Mouse (Mus musculus): ENCODE data around the gene Atf6b. TPM values are rescaled to one million over a fixed set of nuclear protein-coding genes. Genes with fewer than 3 reads are reported as not detected.

The Atf6b gene
- total RNA-seq, 1 experiment: 55.7 TPM

GRCm38 (mm10) chr17:34662978-34663377 is 16.0 kb downstream of the Atf6b start:
- H3K36me3 ChIP-seq (ENCODE audit: control insufficient read depth, insufficient read depth, low read length, poor library complexity, severe bottlenecking): no peaks in the 10 kb centered on the region
- no peak overlapping the region for H3K4me3 ChIP-seq (ENCODE audit: insufficient read depth in 1 of 2, low read depth in 1 of 2, low read length in 2 of 2, poor library complexity in 1 of 2, severe bottlenecking in 1 of 2)
- peaks cover 0 to 9% of the 10 kb centered on the region in 2 experiments; a peak in 1 of 4 replicates for H3K4me1 ChIP-seq (ENCODE audit: control insufficient read depth in 2 of 2, insufficient read depth in 2 of 2, low read length in 2 of 2, poor library complexity in 1 of 2)
- no peak overlapping the region for H3K9ac ChIP-seq (ENCODE audit: insufficient read depth, low read depth, low read length, poor library complexity, severe bottlenecking)
- no peak for DNase-seq (ENCODE audit: low read depth, low spot score)
- no peak for TF ChIP-seq MAFK (IDR thresholded peaks at IDR 0.05; ENCODE audit: insufficient read depth, low read depth, low read length)
- TF ChIP-seq ZC3H11A (IDR thresholded peaks at IDR 0.05; ENCODE audit: borderline replicate concordance, low read depth, low read length): no peak
- in situ Hi-C loops (cut with MboI; ENCODE audit: low sequenced_read_pairs in 2 of 2, unreplicated experiment in 2 of 2): no loop called here
- H3K27ac ChIP-seq (ENCODE audit: insufficient read depth, low read depth, low read length, poor library complexity, severe bottlenecking): no peak overlapping the region
- no peaks in the 10 kb centered on the region for H3K9me3 ChIP-seq (ENCODE audit: control insufficient read depth, insufficient read depth, low read depth, low read length)

- in situ Hi-C loops (cut with MboI; ENCODE audit: low sequenced_read_pairs in 2 of 2, unreplicated experiment in 2 of 2): no loop called here
- TF ChIP-seq ZC3H11A (IDR thresholded peaks at IDR 0.05; ENCODE audit: borderline replicate concordance, low read depth, low read length) (no peak), ZNF384 (IDR thresholded peaks at IDR 0.05; ENCODE audit: low read depth, low read length) (no peak), MAFK (IDR thresholded peaks at IDR 0.05; ENCODE audit: insufficient read depth, low read depth, low read length) (no peak), HCFC1 (IDR thresholded peaks at IDR 0.05; ENCODE audit: borderline replicate concordance, insufficient read depth, low read length) (no peak), CHD2 (IDR thresholded peaks at IDR 0.05; ENCODE audit: low read depth, low read length) (no peak)
- no peak overlapping the region for H3K4me3 ChIP-seq (ENCODE audit: insufficient read depth in 1 of 2, low read depth in 1 of 2, low read length in 2 of 2, poor library complexity in 1 of 2, severe bottlenecking in 1 of 2)
- H3K9ac ChIP-seq (ENCODE audit: insufficient read depth, low read depth, low read length, poor library complexity, severe bottlenecking): no peak overlapping the region
- no peak overlapping the region for H3K27ac ChIP-seq (ENCODE audit: insufficient read depth, low read depth, low read length, poor library complexity, severe bottlenecking)
- no peaks in the 10 kb centered on the region for H3K36me3 ChIP-seq (ENCODE audit: control insufficient read depth, insufficient read depth, low read length, poor library complexity, severe bottlenecking)
- peaks cover 0 to 9% of the 10 kb centered on the region in 2 experiments; a peak in 1 of 4 replicates for H3K4me1 ChIP-seq (ENCODE audit: control insufficient read depth in 2 of 2, insufficient read depth in 2 of 2, low read length in 2 of 2, poor library complexity in 1 of 2)
- no peak for DNase-seq (ENCODE audit: low read depth, low spot score)
- no peaks in the 10 kb centered on the region for H3K9me3 ChIP-seq (ENCODE audit: control insufficient read depth, insufficient read depth, low read depth, low read length)
These were observed 16.6 kb downstream of the Atf6b start for GRCm38 (mm10) chr17:34663558-34663957.

GRCm38 (mm10) chr17:34664472-34664871 is 17.5 kb downstream of the Atf6b start:
- Histone ChIP-seq H3K36me3 (ENCODE audit: control insufficient read depth, insufficient read depth, low read length, poor library complexity, severe bottlenecking) (no peaks in the 10 kb centered on the region), H3K4me3 (ENCODE audit: insufficient read depth in 1 of 2, low read depth in 1 of 2, low read length in 2 of 2, poor library complexity in 1 of 2, severe bottlenecking in 1 of 2) (no peak overlapping the region), H3K27ac (ENCODE audit: insufficient read depth, low read depth, low read length, poor library complexity, severe bottlenecking) (no peak overlapping the region), H3K9me3 (ENCODE audit: control insufficient read depth, insufficient read depth, low read depth, low read length) (no peaks in the 10 kb centered on the region), H3K9ac (ENCODE audit: insufficient read depth, low read depth, low read length, poor library complexity, severe bottlenecking) (no peak overlapping the region), H3K4me1 (ENCODE audit: control insufficient read depth in 2 of 2, insufficient read depth in 2 of 2, low read length in 2 of 2, poor library complexity in 1 of 2) (peaks cover 0 to 9% of the 10 kb centered on the region in 2 experiments; a peak in 1 of 4 replicates)
- DNase-seq (ENCODE audit: low read depth, low spot score): no peak
- in situ Hi-C loops (cut with MboI; ENCODE audit: low sequenced_read_pairs in 2 of 2, unreplicated experiment in 2 of 2): no loop called here
- TF ChIP-seq MAFK (IDR thresholded peaks at IDR 0.05; ENCODE audit: insufficient read depth, low read depth, low read length): no peak
- no peak for TF ChIP-seq CHD2 (IDR thresholded peaks at IDR 0.05; ENCODE audit: low read depth, low read length)
- TF ChIP-seq ZC3H11A (IDR thresholded peaks at IDR 0.05; ENCODE audit: borderline replicate concordance, low read depth, low read length): no peak
- TF ChIP-seq HCFC1 (IDR thresholded peaks at IDR 0.05; ENCODE audit: borderline replicate concordance, insufficient read depth, low read length): no peak
- TF ChIP-seq ZNF384 (IDR thresholded peaks at IDR 0.05; ENCODE audit: low read depth, low read length): no peak

- DNase-seq (ENCODE audit: low read depth, low spot score): no peak
- Histone ChIP-seq H3K4me1 (ENCODE audit: control insufficient read depth in 2 of 2, insufficient read depth in 2 of 2, low read length in 2 of 2, poor library complexity in 1 of 2) (peaks cover 0 to 9% of the 10 kb centered on the region in 2 experiments; a peak in 1 of 4 replicates), H3K27ac (ENCODE audit: insufficient read depth, low read depth, low read length, poor library complexity, severe bottlenecking) (no peak within 1 kb of the TSS), H3K4me3 (ENCODE audit: insufficient read depth in 1 of 2, low read depth in 1 of 2, low read length in 2 of 2, poor library complexity in 1 of 2, severe bottlenecking in 1 of 2) (peak within 1 kb of the TSS; percentile 9 to 42; a peak in 2 of 4 replicates), H3K9me3 (ENCODE audit: control insufficient read depth, insufficient read depth, low read depth, low read length) (no peaks in the 10 kb centered on the region), H3K36me3 (ENCODE audit: control insufficient read depth, insufficient read depth, low read length, poor library complexity, severe bottlenecking) (no peaks in the 10 kb centered on the region), H3K9ac (ENCODE audit: insufficient read depth, low read depth, low read length, poor library complexity, severe bottlenecking) (no peak within 1 kb of the TSS)
- in situ Hi-C loops (cut with MboI; ENCODE audit: low sequenced_read_pairs in 2 of 2, unreplicated experiment in 2 of 2): no loop called here
- TF ChIP-seq HCFC1 (IDR thresholded peaks at IDR 0.05; ENCODE audit: borderline replicate concordance, insufficient read depth, low read length): no peak
- no peak for TF ChIP-seq ZNF384 (IDR thresholded peaks at IDR 0.05; ENCODE audit: low read depth, low read length)
- no peak for TF ChIP-seq MAFK (IDR thresholded peaks at IDR 0.05; ENCODE audit: insufficient read depth, low read depth, low read length)
- TF ChIP-seq CHD2 (IDR thresholded peaks at IDR 0.05; ENCODE audit: low read depth, low read length): no peak
- no peak for TF ChIP-seq ZC3H11A (IDR thresholded peaks at IDR 0.05; ENCODE audit: borderline replicate concordance, low read depth, low read length)
These were observed 23.3 kb downstream of the Atf6b start, which contains the start of gene Tnxb for GRCm38 (mm10) chr17:34670235-34670634. Gene Tnxb, plus strand, starts transcription at chr17:34670535.

All from ES-E14 (cell line).